Mouse (Mus musculus) lung, adult 2 months (tissue): ENCODE results near the gene Phf21b.

Source experiments
- CTCF ChIP-seq: fragments of 200-500 bp; IDR thresholded peaks from 2 replicates; pipeline ENCODE4 v1.5.1; 2011; ENCODE audit warnings: mild to moderate bottlenecking, low read length, control low read depth; ENCODE audit not compliant: insufficient read depth
- POLR2A ChIP-seq: fragments of 200-500 bp; IDR thresholded peaks from 2 replicates; pipeline ENCODE4 v1.6.1; 2011; ENCODE audit warnings: low read depth, mild to moderate bottlenecking, control low read depth, low read length, borderline replicate concordance; ENCODE audit errors: extremely low read depth

DNA sequence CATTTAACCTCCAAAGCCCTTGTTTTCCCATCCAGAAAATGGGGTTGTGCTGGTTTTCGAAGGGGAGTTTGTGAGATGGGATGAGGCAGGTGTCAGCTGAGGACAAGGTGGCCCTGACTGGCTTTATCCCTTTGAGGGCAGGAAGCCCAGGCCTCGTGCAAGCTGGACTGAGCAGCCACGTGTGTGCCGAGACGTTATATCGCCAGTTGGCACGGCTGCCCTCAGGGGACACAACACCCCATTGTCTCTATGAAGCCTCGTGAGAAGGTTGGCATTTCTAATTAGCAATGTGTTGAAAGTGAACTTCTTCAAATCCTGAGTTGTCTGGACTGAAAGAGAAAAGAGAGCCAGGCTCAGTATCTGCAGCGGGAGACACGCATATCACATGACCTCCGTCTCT is 37.6 kb downstream of the Phf21b start:
- no peak for TF ChIP-seq POLR2A
- no peak for TF ChIP-seq CTCF
